Mouse (Mus musculus) lung, postnatal 0 days (tissue): ENCODE measurements around the gene Sema3b.

ENCODE experiments used
- CTCF ChIP-seq: IDR thresholded peaks from 2 replicates; pipeline ENCODE4 v1.5.1; 2016; ENCODE audit warnings: antibody characterized with exemption, mild to moderate bottlenecking
- EP300 ChIP-seq: IDR thresholded peaks from 2 replicates; pipeline ENCODE4 v1.6.1; 2016; ENCODE audit warnings: antibody characterized with exemption, mild to moderate bottlenecking, control low read depth

DNA sequence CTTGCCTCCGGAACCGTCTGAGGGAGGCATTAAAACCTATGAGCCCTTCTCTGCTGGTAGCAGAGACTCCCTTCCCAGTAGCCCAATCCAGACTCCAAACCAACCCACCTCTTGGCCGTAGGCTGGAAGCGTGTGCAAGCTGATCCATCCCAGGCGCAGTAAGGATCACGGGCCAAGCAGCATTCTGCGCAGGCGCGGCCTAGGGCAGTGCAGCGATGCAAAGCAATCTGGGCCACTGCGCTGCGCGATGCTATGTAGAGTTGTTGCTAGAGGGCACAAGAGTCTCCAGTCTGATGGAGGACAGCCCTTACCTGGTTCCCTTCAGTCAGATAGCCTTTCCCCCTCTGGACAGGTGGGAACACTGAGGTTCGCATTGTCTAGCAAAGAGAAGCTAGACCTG, 9.2 kb downstream of the Sema3b start:
- TF ChIP-seq EP300 (no peak), CTCF (no peak; the same call in 1 of the 2 replicates)
